Mouse (Mus musculus): ENCODE measurements at regions not wholly inside any gene's neighbourhood (a gene's known extent, or its start where the extent isn't known, plus 50 kb on each side); places are given as distances from the start of the nearest gene placed in this dataset.

DNA sequence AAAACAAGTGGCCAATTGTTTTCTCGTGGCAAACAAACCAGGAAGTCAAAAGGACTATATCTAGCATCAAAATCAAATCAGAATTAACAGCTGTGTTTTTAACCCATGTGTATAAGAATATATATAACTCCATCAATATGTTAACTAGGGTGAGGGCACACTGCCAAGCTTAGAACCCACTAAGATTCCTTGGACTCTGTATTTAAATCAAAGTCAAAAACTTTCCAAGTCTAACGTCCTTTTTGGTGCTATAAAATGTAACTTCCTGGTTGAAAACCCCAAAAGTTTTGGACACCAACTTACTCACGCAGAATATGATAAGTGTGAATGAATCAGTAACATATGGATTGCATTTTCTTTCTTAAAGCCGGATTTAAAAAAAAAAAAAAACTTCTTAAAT, 647.9 kb upstream of the Cited2 start:
- TF ChIP-seq CTCF (IDR thresholded peaks at IDR 0.05; ENCODE audit: control insufficient read depth, insufficient read depth, low read length) (no peak), POLR2A (IDR thresholded peaks at IDR 0.05; ENCODE audit: borderline replicate concordance, control insufficient read depth, low read depth, low read length) (no peak)

Measured in bone marrow, adult 2 months (tissue).